Mouse (Mus musculus) CH12.LX (cell line): ENCODE data around the gene Pdhx. TPM values are rescaled to one million over a fixed set of nuclear protein-coding genes. Genes with fewer than 3 reads are reported as not detected.

Experiments
- DNase-seq: peaks from one replicate; pipeline ENCODE4 v3.0.0-alpha.2; 2013; ENCODE audit errors: extremely low read depth
- H3K27ac ChIP-seq: 2 replicates; pipeline ENCODE4 v1.5.1; 2012; ENCODE audit warnings: low read depth, mild to moderate bottlenecking, control low read depth, moderate library complexity; ENCODE audit not compliant: insufficient read depth
- H3K27me3 ChIP-seq: replicated peaks from 2 replicates; pipeline ENCODE3; 2012; ENCODE audit warnings: inconsistent platforms
- H3K36me3 ChIP-seq, 2 experiments: replicated peaks in 1 of 2; 2 replicates each; pipeline versions ENCODE3 to v1.6.1; 2012; ENCODE audit warnings: inconsistent platforms in 1 of 2, low read length in 1 of 2, mild to moderate bottlenecking in 1 of 2, mixed read lengths in 1 of 2, moderate library complexity in 1 of 2; ENCODE audit not compliant: control insufficient read depth in 1 of 2, insufficient read depth in 1 of 2
- H3K4me1 ChIP-seq, 2 experiments: 2 replicates each; pipeline ENCODE4 v1.6.1; 2012; ENCODE audit warnings: inconsistent platforms in 1 of 2, moderate library complexity in 1 of 2; ENCODE audit not compliant: insufficient read depth in 2 of 2, control insufficient read depth in 1 of 2
- H3K4me2 ChIP-seq: 2 replicates; pipeline ENCODE4 v1.6.1; 2012; ENCODE audit warnings: low read depth, mild to moderate bottlenecking, control low read depth; ENCODE audit not compliant: poor library complexity, insufficient read depth, severe bottlenecking
- H3K4me3 ChIP-seq, 3 experiments: fragments of 150-350 bp in 1 of 3; sonication (generic) in 1 of 3; replicated peaks in 1 of 3; 2 replicates each; pipeline versions ENCODE3 to v1.5.1; 2011 to 2012; ENCODE audit warnings: low read depth in 2 of 3, low read length in 2 of 3, mild to moderate bottlenecking in 2 of 3, moderate library complexity in 2 of 3, control low read depth in 1 of 3, improper control_type of control experiment in 1 of 3, inconsistent platforms in 1 of 3, mixed read lengths in 1 of 3; ENCODE audit not compliant: poor library complexity in 1 of 3
- H3K79me2 ChIP-seq: replicated peaks from 2 replicates; pipeline ENCODE4 v1.6.1; 2012; ENCODE audit warnings: mild to moderate bottlenecking, moderate library complexity; ENCODE audit not compliant: control insufficient read depth, poor library complexity, insufficient read depth, severe bottlenecking; ENCODE audit errors: extremely low read depth
- H3K9ac ChIP-seq: 2 replicates; pipeline ENCODE4 v1.6.1; 2012; ENCODE audit warnings: low read depth, mild to moderate bottlenecking, control low read depth, moderate library complexity; ENCODE audit not compliant: insufficient read depth
- H3K9me3 ChIP-seq: replicated peaks from 2 replicates; pipeline ENCODE3; 2012; ENCODE audit warnings: low read length, inconsistent platforms, mixed read lengths
- CTCF ChIP-seq, 2 experiments: IDR thresholded peaks in 1 of 2; conservative IDR thresholded peaks in 1 of 2; 2 replicates each; pipeline ENCODE4 v1.5.1; 2011 to 2012; ENCODE audit warnings: low read depth in 2 of 2, low read length in 2 of 2, improper control_type of control experiment in 1 of 2, inconsistent platforms in 1 of 2, mild to moderate bottlenecking in 1 of 2, moderate library complexity in 1 of 2
- EP300 ChIP-seq: IDR thresholded peaks from 2 replicates; pipeline ENCODE4 v1.6.1; 2011; ENCODE audit warnings: low read length, improper control_type of control experiment
- IRF4 ChIP-seq: IDR thresholded peaks from 2 replicates; pipeline ENCODE4 v1.6.1; 2014; ENCODE audit warnings: low read depth, mild to moderate bottlenecking, inconsistent platforms, low read length, improper control_type of control experiment
- NELFE ChIP-seq: IDR thresholded peaks from 2 replicates; pipeline ENCODE4 v1.6.1; 2011; ENCODE audit warnings: low read depth, low read length, improper control_type of control experiment
- POLR2AphosphoS2 ChIP-seq: IDR thresholded peaks from 2 replicates; pipeline ENCODE4 v1.6.1; 2011; ENCODE audit warnings: low read depth, low read length, improper control_type of control experiment
- RAD21 ChIP-seq: IDR thresholded peaks from 2 replicates; pipeline ENCODE4 v1.6.1; 2011; ENCODE audit warnings: low read depth, mild to moderate bottlenecking, low read length, improper control_type of control experiment, moderate library complexity
- SMC3 ChIP-seq: IDR thresholded peaks from 2 replicates; pipeline ENCODE4 v1.6.1; 2011; ENCODE audit warnings: low read depth, low read length, improper control_type of control experiment
- TBP ChIP-seq: conservative IDR thresholded peaks from 2 replicates; pipeline ENCODE4 v1.6.1; 2011; ENCODE audit warnings: low read depth, low read length, improper control_type of control experiment
- TCF12 ChIP-seq: IDR thresholded peaks from 2 replicates; pipeline ENCODE4 v1.6.1; 2014; ENCODE audit warnings: low read depth, mild to moderate bottlenecking, inconsistent platforms, low read length, improper control_type of control experiment
- UBTF ChIP-seq: IDR thresholded peaks from 2 replicates; pipeline ENCODE4 v1.6.1; 2012; ENCODE audit warnings: low read depth, mild to moderate bottlenecking, inconsistent platforms, low read length, improper control_type of control experiment, moderate library complexity
- USF2 ChIP-seq: conservative IDR thresholded peaks from 2 replicates; pipeline ENCODE4 v1.6.1; 2011; ENCODE audit warnings: low read depth, low read length, improper control_type of control experiment
- ZC3H11A ChIP-seq: IDR thresholded peaks from 2 replicates; pipeline ENCODE4 v1.6.1; 2012; ENCODE audit warnings: low read depth, mild to moderate bottlenecking, inconsistent platforms, low read length, improper control_type of control experiment
- dilution Hi-C: fragments of 300-500 bp; cut with MboI; formaldehyde crosslinking; loops from 2 replicates; pipeline ENCODE4 v1.14.3; 2020; ENCODE audit warnings: low sequenced_read_pairs; ENCODE audit not compliant: extremely low pct_unique_long_range_greater_than_20kb, extremely low pct_ligation_motif_present
- in situ Hi-C: fragments of 300-500 bp; cut with MboI; formaldehyde crosslinking; loops from 3 replicates; pipeline ENCODE4 v1.14.3; 2019; ENCODE audit warnings: low sequenced_read_pairs, low pct_ligation_motif_present, low pct_unique_long_range_greater_than_20kb, mixed read lengths
- polyA plus RNA-seq: library from polyadenylated mRNA; unstranded; fragments of >175 nt; gene quantifications from 2 replicates; pipeline ENCODE4 v1.2.1, GENCODE M21; 2012; ENCODE audit warnings: low read depth; ENCODE audit not compliant: insufficient read length
- total RNA-seq, 2 experiments: library from RNA; depleted of rRNA; stranded (reverse); fragments of 300-350 nt in 1 of 2; fragments of >200 nt in 1 of 2; gene quantifications; 2 replicates each; pipeline ENCODE4 v1.2.3; 2012 to 2014

Gene Pdhx
- total and polyA plus RNA-seq, 3 experiments: 78.9 to 131 (median 104) TPM

DNA sequence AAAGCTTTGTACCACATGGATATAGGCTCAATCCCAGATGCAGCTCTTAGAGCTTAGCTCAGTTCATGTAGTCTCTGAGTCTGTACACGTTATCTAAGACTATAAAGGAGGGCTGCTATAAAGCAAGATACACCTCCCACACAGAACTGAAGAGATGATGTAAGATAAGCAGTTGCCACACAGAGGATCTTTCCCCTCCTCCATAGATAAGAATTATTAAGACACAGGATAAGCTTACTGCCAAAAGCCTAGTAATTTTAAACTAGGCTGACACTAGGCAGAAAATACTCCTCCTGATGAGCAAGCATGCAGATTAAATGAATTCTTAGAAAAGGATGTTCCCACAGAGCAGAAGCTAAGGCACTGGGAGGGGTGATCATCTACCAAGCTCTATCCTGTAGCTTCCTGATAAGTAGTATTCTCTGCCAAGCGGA lies 55.9 kb downstream of the Pdhx start:
- H3K4me1 ChIP-seq: peaks cover 11 to 29% of the 10 kb centered on the region in 2 experiments
- no peaks in the 10 kb centered on the region for H3K79me2 ChIP-seq
- no peaks in the 10 kb centered on the region for H3K27me3 ChIP-seq
- TF ChIP-seq EP300: no peak
- TF ChIP-seq UBTF: no peak
- TF ChIP-seq NELFE: no peak
- TF ChIP-seq TCF12: no peak
- no peak for TF ChIP-seq USF2
- TF ChIP-seq TBP: no peak
- TF ChIP-seq ZC3H11A: no peak
- no peak for TF ChIP-seq IRF4
- no peak overlapping the region for H3K9ac ChIP-seq
- in situ Hi-C loops (loop anchor here (5.0 kb wide), 1 partner anchor 335 kb away; no protein-coding TSS in a partner anchor), dilution Hi-C loops (no loop called here)
- no peak overlapping the region for H3K4me3 ChIP-seq
- peaks cover 13 to 30% of the 10 kb centered on the region in 2 experiments for H3K36me3 ChIP-seq
- no peak overlapping the region for H3K4me2 ChIP-seq
- no peak overlapping the region for H3K27ac ChIP-seq
- DNase-seq: no peak
- H3K9me3 ChIP-seq: peaks cover 4% of the 10 kb centered on the region

GRCm38 (mm10) chr2:103016089-103016488 lies 57.2 kb downstream of the Pdhx start:
- H3K79me2 ChIP-seq: no peaks in the 10 kb centered on the region
- TF ChIP-seq POLR2AphosphoS2: no peak
- TF ChIP-seq IRF4: peak; percentile 49; the same call in 1 of the 2 replicates
- TF ChIP-seq CTCF (conservative IDR thresholded peaks at IDR 0.05 in 1 of 2, IDR thresholded peaks at IDR 0.05 in 1 of 2; ENCODE audit: low read depth in 2 of 2, low read length in 2 of 2): no peak
- peaks cover 5 to 20% of the 10 kb centered on the region in 2 experiments for H3K36me3 ChIP-seq
- H3K9me3 ChIP-seq: peaks cover 4% of the 10 kb centered on the region
- H3K27me3 ChIP-seq: no peaks in the 10 kb centered on the region
- H3K4me2 ChIP-seq: no peak overlapping the region
- no peak overlapping the region for H3K4me3 ChIP-seq
- DNase-seq: no peak
- H3K9ac ChIP-seq: no peak overlapping the region
- dilution Hi-C loops (no loop called here), in situ Hi-C loops (loop anchor here (5.0 kb wide), 1 partner anchor 334 kb away; no protein-coding TSS in a partner anchor)
- H3K27ac ChIP-seq: no peak overlapping the region
- H3K4me1 ChIP-seq: peaks cover 11 to 29% of the 10 kb centered on the region in 2 experiments

GRCm38 (mm10) chr2:103012782-103013575 lies 60.3 kb downstream of the Pdhx start:
- Histone ChIP-seq H3K79me2 (no peaks in the 10 kb centered on the region), H3K4me3 (no peak overlapping the region), H3K4me2 (no peak overlapping the region), H3K4me1 (peaks cover 12 to 30% of the 10 kb centered on the region in 2 experiments), H3K9me3 (peaks cover 4% of the 10 kb centered on the region), H3K27ac (no peak overlapping the region), H3K27me3 (no peaks in the 10 kb centered on the region), H3K9ac (no peak overlapping the region), H3K36me3 (peaks cover 0 to 1% of the 10 kb centered on the region in 2 experiments)
- in situ Hi-C loops (no loop called here), dilution Hi-C loops (no loop called here)
- TF ChIP-seq SMC3: peak; percentile 68
- no peak for TF ChIP-seq TBP
- no peak for TF ChIP-seq EP300
- TF ChIP-seq RAD21: peak; percentile 67
- no peak for TF ChIP-seq IRF4
- TF ChIP-seq CTCF (conservative IDR thresholded peaks at IDR 0.05 in 1 of 2, IDR thresholded peaks at IDR 0.05 in 1 of 2; ENCODE audit: low read depth in 2 of 2, low read length in 2 of 2): peak in 1 of 2 experiments; percentile 59; a peak in 2 of 4 replicates
- DNase-seq: no peak
